Comparison of ENCODE assay signal across 26 mouse cellular contexts in genomic region chr14:61301323-61301722, GRCm38 (mm10). TPM values are rescaled to one million over a fixed set of nuclear protein-coding genes. Genes with fewer than 3 reads are reported as not detected.
DNase-seq lines count a peak whose midpoint lies in the region; ATAC-seq and TF ChIP-seq lines count a peak whose summit lies in the region.
"Had no signal": no experiment of that assay in that cellular context is flagged by ENCODE, and none has a peak within 500 bp of the region (broad histone marks: within the 10 kb centered on the region; RNA-seq: fewer than 3 reads in every experiment).

No protein-coding gene starts in this region.

- no peak for TF ChIP-seq CTCF in hindbrain, postnatal 0 days (IDR thresholded peaks at IDR 0.05; ENCODE audit: low read depth)

- H3K36me3 ChIP-seq in heart, embryonic 10.5 days = no peaks in the 10 kb centered on the region
- H3K36me3 ChIP-seq in hindbrain, postnatal 0 days (ENCODE audit: insufficient read depth, low read length) = no peaks in the 10 kb centered on the region
- H3K36me3 ChIP-seq: embryonic facial prominence, embryonic 12.5 days; embryonic facial prominence, embryonic 15.5 days; hindbrain, embryonic 12.5 days; hindbrain, embryonic 15.5 days; intestine, embryonic 15.5 days had no signal

- 49% methylated on average over 2 of the region's 2 CpGs for WGBS in heart, embryonic 10.5 days
- WGBS in hindbrain, postnatal 0 days = 58% methylated on average over 2 of the region's 2 CpGs

- H3K4me2 ChIP-seq in hindbrain, postnatal 0 days (ENCODE audit: low read depth, low read length) = no peak overlapping the region
- H3K4me2 ChIP-seq: embryonic facial prominence, embryonic 12.5 days; embryonic facial prominence, embryonic 15.5 days; heart, embryonic 11.5 days; hindbrain, embryonic 12.5 days; hindbrain, embryonic 15.5 days; intestine, embryonic 15.5 days had no signal

- no peaks in the 10 kb centered on the region for H3K4me1 ChIP-seq in heart, embryonic 10.5 days
- H3K4me1 ChIP-seq in hindbrain, postnatal 0 days (ENCODE audit: insufficient read depth, low read length) = no peaks in the 10 kb centered on the region
- H3K4me1 ChIP-seq: embryonic facial prominence, embryonic 15.5 days; hindbrain, embryonic 12.5 days; hindbrain, embryonic 15.5 days; intestine, embryonic 15.5 days had no signal

- H3K27ac ChIP-seq in heart, embryonic 10.5 days = no peak overlapping the region
- no peak overlapping the region for H3K27ac ChIP-seq in hindbrain, postnatal 0 days
- H3K27ac ChIP-seq: embryonic facial prominence, embryonic 12.5 days; embryonic facial prominence, embryonic 15.5 days; gastrocnemius, adult 2 months; heart, adult 2 months; hindbrain, embryonic 12.5 days; hindbrain, embryonic 15.5 days; intestine, embryonic 15.5 days had no signal

- peak; percentile 69 for ATAC-seq in common myeloid progenitor, adult 5-6 weeks (replicated peaks; ENCODE audit: low read depth, poor library complexity, severe bottlenecking)
- 0 out of 2 replicates have a peak, but pooled peaks have one; percentile 39 for ATAC-seq in megakaryocyte progenitor cell, adult 5-6 weeks (replicated peaks; ENCODE audit: poor library complexity)
- no peak for ATAC-seq in hindbrain, postnatal 0 days
- ATAC-seq: CD4-positive, CD25-positive, alpha-beta regulatory T cell, adult 4 months; forebrain, embryonic 14.5 days; forebrain, postnatal 0 days; intestine, embryonic 15.5 days; Patski had no signal

- H3K9ac ChIP-seq in hindbrain, postnatal 0 days (replicated peaks; ENCODE audit: low read length) = no peak overlapping the region
- H3K9ac ChIP-seq: embryonic facial prominence, embryonic 12.5 days; embryonic facial prominence, embryonic 15.5 days; forebrain, postnatal 0 days; hindbrain, embryonic 12.5 days; hindbrain, embryonic 15.5 days; intestine, embryonic 15.5 days had no signal

- peak; percentile 43 for DNase-seq in heart, adult 11 months
- no peak for DNase-seq in heart, embryonic 10.5 days (ENCODE audit: low spot score)
- no peak for DNase-seq in urinary bladder, postnatal 25 days (ENCODE audit: low spot score)
- no peak for DNase-seq in hindbrain, postnatal 0 days (ENCODE audit: low spot score)
- DNase-seq: adrenal gland, postnatal 10 days; adrenal gland, postnatal 36 days; cerebellum, adult 18-20 months; cerebellum, adult 9-10 months; cerebellum, postnatal 14 days; forebrain, postnatal 0 days; gastrocnemius, adult 2 months; gastrocnemius, postnatal 14 days; heart, adult 2 months had no signal

- no peaks in the 10 kb centered on the region for H3K27me3 ChIP-seq in heart, embryonic 10.5 days (ENCODE audit: insufficient read depth, poor library complexity, severe bottlenecking)
- no peaks in the 10 kb centered on the region for H3K27me3 ChIP-seq in hindbrain, postnatal 0 days (ENCODE audit: insufficient read depth, low read length)
- H3K27me3 ChIP-seq: embryonic facial prominence, embryonic 12.5 days; embryonic facial prominence, embryonic 15.5 days; hindbrain, embryonic 15.5 days; intestine, embryonic 15.5 days; Patski had no signal

- no peak overlapping the region for H3K4me3 ChIP-seq in heart, embryonic 10.5 days
- no peak overlapping the region for H3K4me3 ChIP-seq in hindbrain, postnatal 0 days (ENCODE audit: low read length)
- H3K4me3 ChIP-seq: embryonic facial prominence, embryonic 12.5 days; embryonic facial prominence, embryonic 15.5 days; gastrocnemius, adult 2 months; heart, adult 2 months; hindbrain, embryonic 12.5 days; hindbrain, embryonic 15.5 days; intestine, embryonic 15.5 days had no signal

- no peaks in the 10 kb centered on the region for H3K9me3 ChIP-seq in heart, embryonic 10.5 days
- H3K9me3 ChIP-seq in hindbrain, postnatal 0 days (ENCODE audit: low read length) = 0 out of 2 replicates have a peak, but pooled peaks cover 5% of the 10 kb centered on the region
- H3K9me3 ChIP-seq: embryonic facial prominence, embryonic 12.5 days; embryonic facial prominence, embryonic 15.5 days; hindbrain, embryonic 12.5 days; hindbrain, embryonic 15.5 days; intestine, embryonic 15.5 days had no signal

RNA-seq across cellular contexts. Expression of gene Arl11, which starts 8.2 kb away (rescaled TPM):
- 0.12 and 0.29 TPM in 2 replicates for polyA plus RNA-seq in heart, embryonic 10.5 days (2016; fragmentation: Nextera tagmentation; extraction: Ambion mirVana)
- total RNA-seq in common myeloid progenitor, adult 5-6 weeks (2017) = 5.2 and 11.0 TPM in 2 replicates
- 27.5 and 28.0 TPM in 2 replicates for total RNA-seq in megakaryocyte progenitor cell, adult 5-6 weeks (2015)
- total RNA-seq in megakaryocyte progenitor cell, adult 5-6 weeks (2017) = 15.5 and 21.1 TPM in 2 replicates
- 0.94 and 2.8 TPM in 2 replicates for total RNA-seq in hindbrain, postnatal 0 days (2014; rRNA removed)
- 0.54 and 0.56 TPM in 2 replicates for polyA plus RNA-seq in hindbrain, postnatal 0 days (2015; fragmentation: Nextera tagmentation; extraction: Ambion mirVana)
- polyA plus RNA-seq: C2C12; CD4-positive, CD25-positive, alpha-beta regulatory T cell, adult 4 months; Patski had no signal

RNA-seq across cellular contexts. Expression of gene Sgcg, which starts 43.0 kb away (rescaled TPM):
- 0.39 and 1.8 TPM in 2 replicates for polyA plus RNA-seq in heart, embryonic 10.5 days (2016; fragmentation: Nextera tagmentation; extraction: Ambion mirVana)
- 0.14 TPM in 1 of 2 replicates, not detected in the other for total RNA-seq in common myeloid progenitor, adult 5-6 weeks (2017)
- not detected in 2 replicates for total RNA-seq in megakaryocyte progenitor cell, adult 5-6 weeks (2015)
- not detected in 2 replicates for total RNA-seq in megakaryocyte progenitor cell, adult 5-6 weeks (2017)
- 0.52 and 0.72 TPM in 2 replicates for total RNA-seq in hindbrain, postnatal 0 days (2014; rRNA removed)
- polyA plus RNA-seq in hindbrain, postnatal 0 days (2015; fragmentation: Nextera tagmentation; extraction: Ambion mirVana) = 0.49 and 0.76 TPM in 2 replicates
- total RNA-seq: hematopoietic stem cell, adult 5-6 weeks had no signal
- polyA plus RNA-seq: CD4-positive, CD25-positive, alpha-beta regulatory T cell, adult 4 months; Patski had no signal

RNA-seq across cellular contexts. Expression of gene Ebpl, which starts 58.9 kb away (rescaled TPM):
- polyA plus RNA-seq in heart, embryonic 10.5 days (2016; fragmentation: Nextera tagmentation; extraction: Ambion mirVana) = 6.8 and 8.8 TPM in 2 replicates
- total RNA-seq in common myeloid progenitor, adult 5-6 weeks (2017) = 4.3 and 6.0 TPM in 2 replicates
- 3.7 and 4.3 TPM in 2 replicates for total RNA-seq in megakaryocyte progenitor cell, adult 5-6 weeks (2015)
- total RNA-seq in megakaryocyte progenitor cell, adult 5-6 weeks (2017) = 1.6 and 2.7 TPM in 2 replicates
- total RNA-seq in hindbrain, postnatal 0 days (2014; rRNA removed) = 2.2 and 4.1 TPM in 2 replicates
- polyA plus RNA-seq in hindbrain, postnatal 0 days (2015; fragmentation: Nextera tagmentation; extraction: Ambion mirVana) = 11.5 and 12.0 TPM in 2 replicates
